Mouse (Mus musculus) layer of hippocampus, postnatal 14 days (tissue): Measurements from ENCODE around the gene Rasgrp4. TPM values are rescaled to one million over a fixed set of nuclear protein-coding genes. Genes with fewer than 3 reads are reported as not detected.
A peak's percentile ranks its signal among the peaks of the same experiment; 100 is the strongest.
"Not testable (repeated sequence)": the region's sequence is repeated elsewhere in the genome, so short reads cannot be mapped to it uniquely, and the experiment has no call there.

ENCODE experiments used
- DNase-seq, 2 experiments: peaks; one replicate each; pipeline ENCODE4 v3.0.0; 2021 to 2022; ENCODE audit warnings: low spot score in 2 of 2, mixed read lengths in 1 of 2
- long read RNA-seq, 2 experiments: library from polyadenylated mRNA; stranded (forward); transcript quantifications; one replicate each; pipeline ENCODE4 v2.0.0; 2021
- total RNA-seq, 2 experiments: library from RNA; stranded (reverse); gene quantifications; 2 replicates each; pipeline ENCODE4 v1.2.3; 2021

Gene Rasgrp4
- total RNA-seq, result 1 to 10 TPM; 1.1 to 1.5 TPM
- long read RNA-seq, experiment 1, result 0 reads
- long read RNA-seq, experiment 2, result 0 reads

- DNase-seq, result peak in 1 of 2 experiments; percentile 20
Measured at GRCm38 (mm10) chr7:29134693-29135386, at the start of gene Rasgrp4. Gene Rasgrp4, plus strand, starts transcription at chr7:29134851.

- no peak for DNase-seq
Measured at GRCm38 (mm10) chr7:29085981-29086380, 48.7 kb upstream of the Rasgrp4 start.

- no peak for DNase-seq
Measured at GRCm38 (mm10) chr7:29086902-29087301, 47.7 kb upstream of the Rasgrp4 start.

- peak in 1 of 2 experiments; percentile 43 for DNase-seq
Measured at GRCm38 (mm10) chr7:29088817-29089216, 45.8 kb upstream of the Rasgrp4 start.

GRCm38 (mm10) chr7:29097131-29097530, 37.5 kb upstream of the Rasgrp4 start:
- no peak for DNase-seq

GRCm38 (mm10) chr7:29101286-29102017, 33.2 kb upstream of the Rasgrp4 start:
- no peak for DNase-seq

- peak; percentile 15 to 21 for DNase-seq
Measured at GRCm38 (mm10) chr7:29108992-29109955, 25.4 kb upstream of the Rasgrp4 start.

GRCm38 (mm10) chr7:29118142-29118851, 16.4 kb upstream of the Rasgrp4 start:
- no peak for DNase-seq

- DNase-seq, result no peak
Measured at GRCm38 (mm10) chr7:29119526-29119925, 15.1 kb upstream of the Rasgrp4 start.

- no peak for DNase-seq
Measured at GRCm38 (mm10) chr7:29122821-29123220, 11.8 kb upstream of the Rasgrp4 start.

- DNase-seq, result no peak
Measured at GRCm38 (mm10) chr7:29123531-29124358, 10.9 kb upstream of the Rasgrp4 start.

- no peak for DNase-seq
Measured at GRCm38 (mm10) chr7:29124970-29125369, 9.7 kb upstream of the Rasgrp4 start, which contains the start of gene Ryr1. Gene Ryr1, minus strand, starts transcription at chr7:29125179.

- peak; percentile 18 to 23 for DNase-seq
Measured at GRCm38 (mm10) chr7:29126173-29126915, 8.3 kb upstream of the Rasgrp4 start.

- no peak for DNase-seq
Measured at GRCm38 (mm10) chr7:29128725-29129124, 5.9 kb upstream of the Rasgrp4 start.

- DNase-seq, result no peak
Measured at GRCm38 (mm10) chr7:29134230-29134629, 421 bp upstream of the Rasgrp4 start.

- DNase-seq, result no peak
Measured at GRCm38 (mm10) chr7:29137429-29137828, 2.8 kb downstream of the Rasgrp4 start.

GRCm38 (mm10) chr7:29139237-29139636, 4.6 kb downstream of the Rasgrp4 start:
- not testable (repeated sequence) for DNase-seq

GRCm38 (mm10) chr7:29141416-29141815, 6.8 kb downstream of the Rasgrp4 start:
- DNase-seq, result no peak

GRCm38 (mm10) chr7:29144006-29144405, 9.4 kb downstream of the Rasgrp4 start:
- DNase-seq, result no peak
